Mouse (Mus musculus) bone marrow, adult 2 months (tissue): ENCODE measurements around the gene Kif2a.

Experiments used
- CTCF ChIP-seq: fragments of 200-500 bp; IDR thresholded peaks from 2 replicates; pipeline ENCODE4 v1.5.1; 2011; ENCODE audit warnings: low read length, control low read depth; ENCODE audit not compliant: control insufficient read depth, insufficient read depth
- POLR2A ChIP-seq: fragments of 200-500 bp; IDR thresholded peaks from 2 replicates; pipeline ENCODE4 v1.6.1; 2011; ENCODE audit warnings: low read depth, mild to moderate bottlenecking, control low read depth, low read length, borderline replicate concordance; ENCODE audit not compliant: control insufficient read depth

GRCm38 (mm10) chr13:106935871-106936255 lies 86.1 kb downstream of the Kif2a start:
- TF ChIP-seq POLR2A (no peak), CTCF (no peak)
